Mouse (Mus musculus): Measurements from ENCODE around the gene Morn5. TPM values are rescaled to one million over a fixed set of nuclear protein-coding genes. Genes with fewer than 3 reads are reported as not detected.
A peak's percentile ranks its signal among the peaks of the same experiment; 100 is the strongest.

Morn5 gene
- total RNA-seq (2014; rRNA removed) (2.3 TPM in 1 of 2 replicates, not detected in the other), polyA plus RNA-seq (2015; fragmentation: Nextera tagmentation; extraction: Ambion mirVana) (3.4 and 3.7 TPM in 2 replicates)

GRCm38 (mm10) chr2:36048748-36049566 is at the start of gene Morn5, which contains the start of gene Ndufa8:
Morn5 (plus strand) TSS chr2:36049458.
Ndufa8 (minus strand) TSS chr2:36049406.
- peak within 1 kb of the TSS; percentile 69 for H3K9ac ChIP-seq (replicated peaks; ENCODE audit: low read length)
- H3K4me2 ChIP-seq (ENCODE audit: low read depth, low read length), result peak within 1 kb of the TSS; percentile 75
- H3K4me3 ChIP-seq (ENCODE audit: low read length), result peak within 1 kb of the TSS; percentile 54
- no peaks in the 10 kb centered on the region for H3K27me3 ChIP-seq (ENCODE audit: insufficient read depth, low read length)
- H3K4me1 ChIP-seq (ENCODE audit: insufficient read depth, low read length), result peaks cover 8% of the 10 kb centered on the region
- peak within 1 kb of the TSS; percentile 68; the same call in 1 of the 2 replicates for H3K27ac ChIP-seq
- DNase-seq (ENCODE audit: low spot score), result peak; percentile 99
- TF ChIP-seq CTCF (IDR thresholded peaks at IDR 0.05; ENCODE audit: low read depth), result no peak
- under 1% methylated on average over 44 of the region's 44 CpGs for WGBS
- no peaks in the 10 kb centered on the region for H3K9me3 ChIP-seq (ENCODE audit: low read length)
- peak; percentile 98 for ATAC-seq
- H3K36me3 ChIP-seq (ENCODE audit: insufficient read depth, low read length), result no peaks in the 10 kb centered on the region

- WGBS, result 37% methylated on average over 1 of the region's 1 CpGs
- ATAC-seq, result no peak
- Histone ChIP-seq H3K4me2 (ENCODE audit: low read depth, low read length) (no peak overlapping the region), H3K4me3 (ENCODE audit: low read length) (no peak overlapping the region), H3K27ac (no peak overlapping the region), H3K4me1 (ENCODE audit: insufficient read depth, low read length) (no peaks in the 10 kb centered on the region), H3K27me3 (ENCODE audit: insufficient read depth, low read length) (no peaks in the 10 kb centered on the region), H3K9ac (replicated peaks; ENCODE audit: low read length) (no peak overlapping the region), H3K36me3 (ENCODE audit: insufficient read depth, low read length) (no peaks in the 10 kb centered on the region), H3K9me3 (ENCODE audit: low read length) (no peaks in the 10 kb centered on the region)
- TF ChIP-seq CTCF (IDR thresholded peaks at IDR 0.05; ENCODE audit: low read depth), result no peak
- no peak for DNase-seq (ENCODE audit: low spot score)
Observed at GRCm38 (mm10) chr2:36000390-36000789, 48.9 kb upstream of the Morn5 start.

GRCm38 (mm10) chr2:36002188-36002587 is 47.1 kb upstream of the Morn5 start:
- 46% methylated on average over 6 of the region's 6 CpGs for WGBS
- Histone ChIP-seq H3K4me1 (ENCODE audit: insufficient read depth, low read length) (no peaks in the 10 kb centered on the region), H3K27me3 (ENCODE audit: insufficient read depth, low read length) (no peaks in the 10 kb centered on the region), H3K4me2 (ENCODE audit: low read depth, low read length) (no peak overlapping the region), H3K9me3 (ENCODE audit: low read length) (no peaks in the 10 kb centered on the region), H3K4me3 (ENCODE audit: low read length) (no peak overlapping the region), H3K36me3 (ENCODE audit: insufficient read depth, low read length) (no peaks in the 10 kb centered on the region), H3K27ac (no peak overlapping the region), H3K9ac (replicated peaks; ENCODE audit: low read length) (no peak overlapping the region)
- ATAC-seq (no peak), DNase-seq (ENCODE audit: low spot score) (no peak)
- no peak for TF ChIP-seq CTCF (IDR thresholded peaks at IDR 0.05; ENCODE audit: low read depth)

GRCm38 (mm10) chr2:36008071-36008470 is 41.2 kb upstream of the Morn5 start:
- Histone ChIP-seq H3K4me1 (ENCODE audit: insufficient read depth, low read length) (peaks cover 6% of the 10 kb centered on the region; the same call in 1 of the 2 replicates), H3K4me3 (ENCODE audit: low read length) (no peak overlapping the region), H3K27me3 (ENCODE audit: insufficient read depth, low read length) (no peaks in the 10 kb centered on the region), H3K9ac (replicated peaks; ENCODE audit: low read length) (no peak overlapping the region), H3K27ac (no peak overlapping the region), H3K4me2 (ENCODE audit: low read depth, low read length) (no peak overlapping the region), H3K9me3 (ENCODE audit: low read length) (no peaks in the 10 kb centered on the region), H3K36me3 (ENCODE audit: insufficient read depth, low read length) (no peaks in the 10 kb centered on the region)
- 33% methylated on average over 1 of the region's 1 CpGs for WGBS
- peak; percentile 81 for DNase-seq (ENCODE audit: low spot score)
- no peak for ATAC-seq
- TF ChIP-seq CTCF (IDR thresholded peaks at IDR 0.05; ENCODE audit: low read depth), result peak; percentile 92

- DNase-seq (ENCODE audit: low spot score) (peak; percentile 91), ATAC-seq (peak; percentile 46; the same call in 1 of the 2 replicates)
- Histone ChIP-seq H3K4me3 (ENCODE audit: low read length) (no peak overlapping the region), H3K4me2 (ENCODE audit: low read depth, low read length) (no peak overlapping the region), H3K4me1 (ENCODE audit: insufficient read depth, low read length) (peaks cover 6% of the 10 kb centered on the region; the same call in 1 of the 2 replicates), H3K27ac (no peak overlapping the region), H3K9ac (replicated peaks; ENCODE audit: low read length) (no peak overlapping the region), H3K9me3 (ENCODE audit: low read length) (no peaks in the 10 kb centered on the region), H3K27me3 (ENCODE audit: insufficient read depth, low read length) (no peaks in the 10 kb centered on the region), H3K36me3 (ENCODE audit: insufficient read depth, low read length) (no peaks in the 10 kb centered on the region)
- 22% methylated on average over 4 of the region's 4 CpGs for WGBS
- TF ChIP-seq CTCF (IDR thresholded peaks at IDR 0.05; ENCODE audit: low read depth), result peak; percentile 90
Observed at GRCm38 (mm10) chr2:36009386-36009785, 39.9 kb upstream of the Morn5 start.

GRCm38 (mm10) chr2:36010579-36010978 is 38.7 kb upstream of the Morn5 start:
- Histone ChIP-seq H3K4me3 (ENCODE audit: low read length) (no peak overlapping the region), H3K4me2 (ENCODE audit: low read depth, low read length) (peak overlapping the region; percentile 87; the same call in 1 of the 2 replicates), H3K4me1 (ENCODE audit: insufficient read depth, low read length) (peaks cover 6% of the 10 kb centered on the region; the same call in 1 of the 2 replicates), H3K9ac (replicated peaks; ENCODE audit: low read length) (no peak overlapping the region), H3K9me3 (ENCODE audit: low read length) (no peaks in the 10 kb centered on the region), H3K36me3 (ENCODE audit: insufficient read depth, low read length) (no peaks in the 10 kb centered on the region), H3K27me3 (ENCODE audit: insufficient read depth, low read length) (no peaks in the 10 kb centered on the region), H3K27ac (no peak overlapping the region)
- 50% methylated on average over 8 of the region's 8 CpGs for WGBS
- TF ChIP-seq CTCF (IDR thresholded peaks at IDR 0.05; ENCODE audit: low read depth), result no peak
- DNase-seq (ENCODE audit: low spot score) (no peak), ATAC-seq (no peak)
